Mouse (Mus musculus): ENCODE measurements at regions not wholly inside any gene's neighbourhood (a gene's known extent, or its start where the extent isn't known, plus 50 kb on each side); places are given as distances from the start of the nearest gene placed in this dataset.

GRCm38 (mm10) chr2:161237280-161237819 is 128.5 kb upstream of the Chd6 start:
- TF ChIP-seq CTCF (IDR thresholded peaks at IDR 0.05 in 2 of 3, conservative IDR thresholded peaks at IDR 0.05 in 1 of 3; ENCODE audit: control insufficient read depth in 1 of 3, insufficient read depth in 1 of 3, low read depth in 2 of 3, low read length in 3 of 3, poor library complexity in 1 of 3, severe bottlenecking in 1 of 3) (no peak), TBP (IDR thresholded peaks at IDR 0.05; ENCODE audit: low read depth, low read length) (no peak)
